Mouse (Mus musculus): Measurements from ENCODE around the gene Tmem107.

Gene Tmem107

GRCm38 (mm10) chr11:69070590-69071222, at the start of gene Tmem107:
TSS of gene Tmem107 (plus strand) at chr11:69070806.
- peak; percentile 96 for DNase-seq (ENCODE audit: low read depth)

GRCm38 (mm10) chr11:69026562-69026961, 44.0 kb upstream of the Tmem107 start:
- DNase-seq (ENCODE audit: low read depth): no peak

- DNase-seq (ENCODE audit: low read depth): no peak
Measured at GRCm38 (mm10) chr11:69028805-69029204, 41.8 kb upstream of the Tmem107 start.

- no peak for DNase-seq (ENCODE audit: low read depth)
Measured at GRCm38 (mm10) chr11:69033552-69033951, 37.1 kb upstream of the Tmem107 start.

DNA sequence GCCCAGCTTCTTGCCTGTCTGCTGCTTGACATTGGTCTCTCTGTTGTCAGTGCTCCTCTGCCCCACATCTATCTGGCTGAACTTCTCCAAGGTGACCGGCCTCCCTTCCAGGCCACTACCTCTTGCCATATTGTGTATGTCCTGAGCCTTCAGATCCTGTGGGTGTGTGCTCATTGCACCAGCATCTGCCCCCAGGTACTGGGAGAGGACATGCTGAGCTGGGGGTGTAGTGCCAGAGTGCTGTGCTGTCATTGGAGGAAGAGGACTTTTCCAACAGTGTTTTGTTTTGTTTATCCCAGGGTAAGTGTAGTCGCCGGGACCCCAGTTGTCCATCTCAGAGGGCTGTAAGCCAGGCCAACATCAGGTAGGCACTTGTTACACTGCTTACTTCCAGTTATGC, 36.0 kb upstream of the Tmem107 start:
- DNase-seq (ENCODE audit: low read depth): no peak

DNA sequence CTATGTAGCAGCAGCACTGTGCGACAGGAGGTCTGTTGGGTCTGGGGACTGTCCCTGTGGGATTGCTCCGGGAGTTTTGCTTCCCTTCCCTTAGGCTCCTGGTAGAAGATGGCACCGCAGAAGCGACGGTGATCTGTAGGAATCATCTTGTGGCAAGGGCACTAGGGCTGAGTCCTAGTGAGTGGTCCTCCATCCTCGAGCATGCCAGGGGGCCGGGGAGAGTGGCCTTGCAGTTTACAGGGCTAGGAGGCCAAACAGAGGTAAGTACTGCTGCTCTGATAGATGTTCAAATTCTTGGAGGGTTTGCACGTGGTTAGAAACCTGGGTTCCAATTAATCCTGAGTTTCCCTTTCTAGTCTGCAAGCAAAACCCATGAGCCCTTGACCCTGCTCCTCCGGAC, 35.2 kb upstream of the Tmem107 start:
- DNase-seq (ENCODE audit: low read depth): no peak

DNA sequence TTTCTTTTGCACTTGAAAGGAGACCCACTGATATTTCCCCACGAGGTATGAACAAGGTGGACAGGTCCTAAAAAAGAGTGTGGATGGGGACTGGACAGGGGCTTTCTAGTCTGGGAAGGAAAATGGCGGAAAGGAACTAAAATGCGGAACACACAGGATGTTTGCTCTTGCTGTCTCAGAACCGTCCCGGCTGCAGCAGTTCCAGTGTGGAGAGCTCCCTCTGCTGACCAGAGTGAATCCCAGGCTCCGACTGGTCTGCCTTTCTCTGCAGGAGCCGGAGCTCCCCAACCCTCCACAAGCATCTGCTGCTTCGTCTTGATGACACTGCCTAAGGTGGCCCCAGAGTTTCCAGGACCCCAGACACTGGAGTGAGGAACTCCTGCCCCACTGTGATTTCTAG, 34.8 kb upstream of the Tmem107 start:
- DNase-seq (ENCODE audit: low read depth): peak; percentile 85

- peak; percentile 92 for DNase-seq (ENCODE audit: low read depth)
Measured at GRCm38 (mm10) chr11:69036486-69037230, 33.9 kb upstream of the Tmem107 start.

DNA sequence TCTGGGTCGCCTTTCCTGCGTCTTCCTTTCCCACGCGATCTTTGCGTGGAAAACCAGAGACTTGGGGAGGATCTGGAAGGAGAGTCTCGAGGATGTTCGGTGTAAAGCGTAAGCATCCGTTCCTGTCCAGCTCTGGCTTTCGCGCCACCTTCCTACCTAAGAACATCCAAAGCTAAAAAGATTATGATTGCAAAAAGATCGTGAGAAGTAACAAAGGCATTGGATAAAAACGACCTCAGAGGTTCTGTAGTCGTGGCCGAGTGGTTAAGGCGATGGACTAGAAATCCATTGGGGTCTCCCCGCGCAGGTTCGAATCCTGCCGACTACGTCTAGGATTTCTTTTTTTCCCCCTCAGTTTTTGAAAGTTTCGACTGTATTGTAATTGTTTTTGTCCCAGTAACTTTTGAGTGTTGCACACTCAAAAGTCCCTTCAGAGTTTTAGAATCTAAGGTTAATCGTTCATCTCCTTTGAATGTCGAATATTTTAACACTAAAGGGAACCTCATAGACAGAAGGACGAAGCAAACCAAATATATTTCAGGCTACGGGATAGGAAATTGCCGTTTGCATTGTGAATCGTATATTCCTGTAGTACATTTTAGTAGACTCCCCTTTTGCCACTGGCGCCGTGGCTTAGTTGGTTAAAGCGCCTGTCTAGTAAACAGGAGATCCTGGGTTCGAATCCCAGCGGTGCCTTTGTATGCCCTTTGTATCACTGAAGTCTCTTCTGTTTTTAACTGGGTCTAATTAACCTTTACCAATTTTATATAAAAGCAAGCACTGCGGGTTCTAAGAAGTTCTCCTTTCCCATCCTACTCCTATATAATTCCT, 33.2 kb upstream of the Tmem107 start:
- DNase-seq (ENCODE audit: low read depth): peak; percentile 95

DNA sequence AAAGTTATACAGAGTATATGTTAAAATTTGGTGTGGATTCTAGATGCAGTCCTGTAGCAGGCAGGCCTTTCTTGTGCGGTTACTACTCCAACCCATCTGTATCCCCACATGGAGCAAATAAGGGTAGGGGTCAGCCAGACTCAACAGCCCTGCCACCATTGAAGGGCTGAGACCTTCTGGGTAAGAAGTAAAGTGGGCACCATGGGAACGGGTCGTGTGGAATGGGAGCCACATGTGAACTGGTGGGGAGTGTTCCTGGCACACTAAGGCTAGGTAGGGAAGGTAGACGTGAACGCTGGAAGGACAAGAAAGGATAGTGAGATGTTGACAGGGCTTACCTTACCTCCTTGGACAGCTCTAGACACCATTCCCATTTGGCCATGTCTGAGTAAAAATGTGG, 32.4 kb upstream of the Tmem107 start:
- DNase-seq (ENCODE audit: low read depth): no peak

DNA sequence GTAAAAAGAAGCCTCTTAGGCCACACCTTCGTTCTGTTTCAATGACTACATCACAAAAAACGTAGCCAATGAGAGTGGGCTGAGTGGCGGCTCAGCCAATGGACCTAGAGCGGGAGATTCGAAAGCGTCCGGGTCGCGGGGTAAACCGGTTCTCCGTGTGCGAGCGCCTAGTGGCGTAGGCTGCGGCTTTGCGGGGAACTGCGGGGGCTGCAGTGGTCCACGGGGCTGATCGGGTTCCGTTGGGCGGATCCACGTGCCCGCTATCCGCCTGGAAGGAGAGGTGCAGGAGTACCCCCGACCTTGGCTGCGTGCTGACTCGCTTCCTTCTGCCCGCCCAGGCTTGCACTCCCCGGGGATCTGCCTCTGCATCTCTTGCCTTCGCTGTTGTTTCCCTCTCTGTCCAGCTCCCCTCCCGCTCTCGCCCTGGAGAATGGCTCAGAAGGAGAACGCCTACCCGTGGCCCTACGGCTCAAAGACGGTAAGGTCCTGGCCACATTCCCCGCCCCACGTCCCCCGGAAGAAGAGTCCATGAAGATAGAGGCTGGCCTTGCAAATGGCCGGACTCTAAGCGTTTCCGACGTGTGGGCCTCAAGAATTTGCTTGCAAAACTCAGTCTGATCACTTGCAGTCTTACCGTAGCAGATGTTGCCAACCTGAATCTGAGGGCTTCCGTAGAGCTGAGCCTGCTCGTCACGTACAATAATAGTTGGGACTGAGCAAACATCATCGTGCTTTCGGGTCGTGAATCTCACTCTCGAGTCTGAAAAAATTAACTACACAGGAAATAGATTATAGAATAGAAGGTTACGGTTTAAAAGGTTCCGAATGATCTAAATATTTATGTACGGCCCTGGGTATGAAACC, 24.8 kb upstream of the Tmem107 start, which contains the start of gene Aurkb:
TSS of gene Aurkb (plus strand) at position 117 of the 864 bp plus-strand sequence.
- DNase-seq (ENCODE audit: low read depth): peak; percentile 92

DNA sequence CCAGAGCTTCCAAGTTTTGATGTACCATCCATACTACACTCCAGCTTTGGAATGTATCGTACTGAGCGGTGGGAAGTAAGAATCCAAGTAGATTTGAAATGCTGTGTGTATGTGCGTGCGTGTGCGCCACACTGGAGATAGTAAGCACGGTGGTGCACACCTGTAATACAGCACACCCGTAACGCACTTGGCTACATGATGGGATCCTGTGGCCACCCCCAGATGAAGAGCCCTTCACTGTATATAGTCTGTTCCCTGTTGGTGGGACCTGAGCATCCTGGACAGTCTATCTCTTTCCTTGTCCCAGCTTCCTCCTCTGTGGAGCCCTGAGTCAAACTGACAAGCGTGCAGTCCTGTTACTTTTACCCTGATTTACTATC, 24.2 kb upstream of the Tmem107 start:
- peak; percentile 27 for DNase-seq (ENCODE audit: low read depth)

DNA sequence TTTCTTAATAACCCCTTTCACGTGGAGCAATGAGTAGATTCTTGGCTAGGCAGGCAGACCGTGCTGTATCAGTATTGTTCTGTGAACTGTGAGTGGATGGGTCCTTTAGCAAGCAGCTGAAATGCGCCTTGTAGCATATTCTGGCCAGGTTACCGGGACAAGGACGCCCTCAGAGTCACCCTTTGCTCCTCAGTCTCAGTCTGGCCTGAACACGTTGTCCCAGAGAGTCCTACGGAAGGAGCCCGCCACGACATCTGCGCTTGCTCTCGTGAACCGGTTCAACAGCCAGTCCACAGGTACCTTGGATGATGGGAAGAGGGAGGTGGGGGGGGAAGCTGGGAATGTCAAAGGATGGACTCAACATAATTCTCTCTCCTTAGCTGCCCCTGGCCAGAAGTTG, 23.0 kb upstream of the Tmem107 start:
- no peak for DNase-seq (ENCODE audit: low read depth)

- DNase-seq (ENCODE audit: low read depth): no peak
Measured at GRCm38 (mm10) chr11:69048151-69048550, 22.5 kb upstream of the Tmem107 start.

GRCm38 (mm10) chr11:69050748-69051147, 19.9 kb upstream of the Tmem107 start:
- no peak for DNase-seq (ENCODE audit: low read depth)

- DNase-seq (ENCODE audit: low read depth): no peak
Measured at GRCm38 (mm10) chr11:69051771-69052170, 18.8 kb upstream of the Tmem107 start.

GRCm38 (mm10) chr11:69052824-69053421, 17.7 kb upstream of the Tmem107 start:
- DNase-seq (ENCODE audit: low read depth): no peak

GRCm38 (mm10) chr11:69053848-69054247, 16.8 kb upstream of the Tmem107 start:
- DNase-seq (ENCODE audit: low read depth): peak; percentile 61

- no peak for DNase-seq (ENCODE audit: low read depth)
Measured at GRCm38 (mm10) chr11:69058265-69058664, 12.3 kb upstream of the Tmem107 start.

- DNase-seq (ENCODE audit: low read depth): no peak
Measured at GRCm38 (mm10) chr11:69058729-69059356, 11.8 kb upstream of the Tmem107 start.

All from naive thymus-derived CD4-positive, alpha-beta T cell, adult 2 months (primary cell).